Mouse (Mus musculus) cerebellum, adult 2 months (tissue): ENCODE measurements around the gene Rpia.

Experiments
- CTCF ChIP-seq: fragments of 200-500 bp; IDR thresholded peaks from 2 replicates; pipeline ENCODE4 v1.5.1; 2011; ENCODE audit warnings: low read depth, mild to moderate bottlenecking, control low read depth, low read length, moderate library complexity, borderline replicate concordance; ENCODE audit not compliant: insufficient read depth
- POLR2A ChIP-seq: fragments of 200-500 bp; IDR thresholded peaks from 2 replicates; pipeline ENCODE4 v1.6.1; 2011; ENCODE audit warnings: low read length, control low read depth, borderline replicate concordance; ENCODE audit not compliant: insufficient read depth

DNA sequence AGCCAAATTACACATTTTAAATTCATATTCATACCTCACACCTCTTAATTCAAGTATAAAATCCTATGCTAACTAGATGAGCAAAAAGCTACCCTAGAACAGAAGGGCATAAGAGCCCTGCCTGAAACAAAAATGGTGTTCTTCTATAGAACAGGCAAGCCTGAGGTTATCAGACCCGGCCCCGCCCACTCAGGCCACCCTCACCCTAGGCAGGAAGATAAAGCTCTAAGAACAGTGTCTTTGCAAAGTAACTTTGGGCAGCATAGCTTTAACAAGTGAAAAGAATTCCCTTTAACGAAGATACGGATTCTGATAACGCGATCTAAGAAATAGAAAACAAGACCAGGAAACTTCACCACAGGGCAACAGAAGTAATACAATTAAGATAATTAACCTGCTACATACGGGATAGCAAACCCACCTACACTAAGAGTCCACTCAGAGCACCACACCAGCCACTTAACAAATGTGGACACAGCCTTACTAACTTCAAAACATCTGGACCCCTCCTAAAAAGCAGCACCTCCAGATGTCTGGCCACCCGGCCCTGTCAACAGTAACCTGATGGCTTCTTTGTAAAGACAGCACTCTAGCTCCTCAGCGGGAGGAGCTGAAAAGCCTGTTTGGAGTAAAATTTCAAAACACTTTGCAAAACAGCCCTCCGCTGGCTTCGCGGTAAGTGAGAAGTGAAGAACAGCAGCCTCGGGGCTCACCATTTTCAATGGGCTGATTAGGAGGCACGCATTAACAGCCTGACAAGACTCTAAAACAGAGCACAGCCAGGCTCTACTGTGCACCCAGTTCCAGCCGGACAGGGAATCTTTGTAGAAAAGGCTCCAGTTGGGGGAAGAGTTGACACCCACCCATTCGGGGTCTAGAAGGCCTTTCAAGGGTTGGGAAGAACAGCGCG is 925 bp downstream of the Rpia start:
- no peak for TF ChIP-seq POLR2A
- no peak for TF ChIP-seq CTCF
